Mouse (Mus musculus) frontal cortex, postnatal 25 days (tissue): Measurements from ENCODE around the gene Pabpc4.

Source experiments
- DNase-seq, 2 experiments: peaks; one replicate each; pipeline ENCODE4 v3.0.0; 2022; ENCODE audit warnings: low spot score in 2 of 2

Pabpc4 gene

DNA sequence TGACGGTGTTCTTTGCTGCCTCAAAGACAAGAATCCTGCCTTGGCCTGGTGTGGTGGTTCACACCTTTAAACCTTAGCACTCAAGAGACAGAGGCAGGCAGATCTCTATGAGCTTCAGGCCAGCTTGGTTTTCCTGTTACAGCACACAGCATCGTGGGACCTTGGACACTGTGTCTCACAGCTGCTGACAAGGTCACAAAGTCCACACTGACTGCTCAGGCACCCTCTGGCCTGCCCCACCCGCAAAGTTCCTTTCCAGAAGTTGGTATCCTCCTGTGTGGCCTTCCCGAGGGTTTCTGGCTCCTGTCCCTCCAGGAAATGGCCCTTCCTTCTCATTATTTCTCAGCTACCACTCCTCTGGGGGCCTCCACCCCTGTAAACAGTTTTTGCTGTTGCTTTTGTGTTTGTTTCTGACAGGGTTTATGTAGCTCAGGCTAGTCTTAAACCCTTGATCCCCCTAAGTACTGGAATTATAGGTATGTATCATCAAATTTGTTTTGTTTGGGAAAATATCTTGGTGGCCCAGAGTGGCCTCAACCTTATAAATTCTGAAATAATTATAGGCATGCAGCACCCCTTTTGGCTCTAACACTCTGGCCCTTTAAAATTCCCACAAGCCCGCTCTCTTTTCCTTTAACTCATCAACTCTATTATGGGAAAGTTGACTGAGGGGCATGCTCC lies at the start of gene Pabpc4:
Gene Pabpc4 (plus strand): TSS at position 631 of the 681 bp plus-strand sequence.
- DNase-seq = no peak

DNA sequence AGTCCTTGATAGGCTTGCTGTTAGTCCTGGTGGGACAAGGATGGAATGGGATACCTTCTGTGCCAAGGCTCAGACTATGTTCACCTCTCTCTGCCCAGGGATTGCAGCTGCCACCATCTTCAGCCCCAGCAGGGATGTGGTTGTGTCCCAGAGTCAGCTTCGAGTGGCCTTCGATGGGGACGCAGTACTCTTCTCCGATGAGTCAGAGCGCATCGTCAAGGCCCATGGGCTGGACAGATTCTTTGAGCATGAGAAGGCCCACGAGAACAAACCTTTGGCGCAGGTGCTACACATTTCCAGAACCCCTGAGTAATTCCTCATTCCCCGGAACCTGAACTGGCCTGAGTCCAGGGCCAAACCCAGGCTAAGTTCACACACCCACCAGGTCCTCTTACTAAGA lies 48.2 kb upstream of the Pabpc4 start:
- DNase-seq = no peak

- no peak for DNase-seq
Observed at GRCm38 (mm10) chr4:123215367-123215766, 46.8 kb upstream of the Pabpc4 start.

DNA sequence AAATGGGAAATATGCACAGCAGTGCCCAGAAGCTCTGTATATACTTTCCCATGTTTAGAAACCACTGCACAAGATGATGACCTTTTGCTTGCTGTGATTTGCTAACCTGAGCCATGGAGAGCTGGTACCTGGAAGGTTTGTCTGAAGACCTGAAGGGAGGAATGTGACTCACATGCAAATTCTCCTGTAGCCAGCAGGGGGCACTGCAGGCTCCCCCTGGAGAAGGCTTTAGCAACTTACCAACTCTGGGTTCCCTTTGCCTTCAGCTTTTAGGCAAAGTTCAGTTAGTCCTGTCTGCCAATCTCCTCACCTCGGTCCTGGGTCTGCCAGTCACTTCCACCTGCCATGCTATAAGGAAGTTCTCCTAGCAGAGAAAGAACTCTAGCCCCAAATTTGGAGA lies 45.4 kb upstream of the Pabpc4 start:
- DNase-seq = no peak

- peak; percentile 64 to 77 for DNase-seq
Observed at GRCm38 (mm10) chr4:123219720-123220357, 42.3 kb upstream of the Pabpc4 start.

DNA sequence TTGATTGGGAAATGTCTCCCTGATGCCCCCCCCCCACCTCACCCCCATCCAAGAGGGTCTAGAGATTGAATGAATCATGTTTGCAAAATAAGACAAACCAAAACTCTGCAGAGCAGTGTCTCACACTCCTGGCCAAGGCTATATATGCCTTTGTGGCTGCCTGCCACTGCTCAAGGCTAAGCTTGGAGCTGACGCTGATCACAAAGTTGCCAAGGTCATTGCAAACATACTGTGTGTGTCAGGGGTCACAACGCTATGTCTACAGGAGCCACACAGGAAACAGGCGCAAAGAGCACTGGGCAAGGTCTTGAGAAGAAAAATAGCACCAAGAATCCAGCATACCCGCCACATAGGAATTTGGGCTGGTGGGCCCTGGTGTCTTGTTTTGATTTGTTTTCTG lies 41.5 kb upstream of the Pabpc4 start:
- DNase-seq = no peak

GRCm38 (mm10) chr4:123223309-123223708 lies 38.8 kb upstream of the Pabpc4 start:
- DNase-seq = no peak

DNA sequence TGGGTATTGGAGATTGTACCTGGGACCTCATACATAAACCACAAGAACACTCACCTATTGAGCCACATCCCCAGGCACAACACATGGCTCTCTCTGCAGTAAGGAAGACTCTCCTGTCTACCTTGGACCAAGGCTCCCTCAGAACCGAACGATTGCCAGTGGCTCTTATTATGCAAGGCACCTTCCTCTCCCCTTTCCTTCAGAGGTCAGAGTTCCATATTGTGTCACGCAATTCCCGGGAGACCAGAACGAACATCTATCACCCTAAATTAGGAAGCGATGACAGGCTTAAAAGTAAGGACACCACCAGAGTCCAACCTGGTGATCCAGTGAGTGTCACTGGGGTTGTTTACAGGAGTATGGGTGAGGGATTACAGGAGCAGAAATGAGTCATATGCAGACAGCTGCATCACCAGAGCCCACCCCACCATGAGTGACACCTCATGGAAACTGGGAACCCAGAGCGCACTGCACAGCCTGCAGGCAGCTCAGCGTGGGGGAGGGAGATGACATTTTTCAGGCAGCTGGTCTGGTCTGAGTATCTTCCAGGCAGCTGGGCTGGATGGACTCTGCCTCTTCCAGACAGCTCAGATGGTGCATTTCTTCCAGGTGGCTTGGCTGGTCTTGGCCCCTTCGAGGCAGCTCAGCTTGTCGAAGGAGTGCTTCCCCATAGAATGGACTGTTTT lies 36.3 kb upstream of the Pabpc4 start:
- DNase-seq = no peak

DNA sequence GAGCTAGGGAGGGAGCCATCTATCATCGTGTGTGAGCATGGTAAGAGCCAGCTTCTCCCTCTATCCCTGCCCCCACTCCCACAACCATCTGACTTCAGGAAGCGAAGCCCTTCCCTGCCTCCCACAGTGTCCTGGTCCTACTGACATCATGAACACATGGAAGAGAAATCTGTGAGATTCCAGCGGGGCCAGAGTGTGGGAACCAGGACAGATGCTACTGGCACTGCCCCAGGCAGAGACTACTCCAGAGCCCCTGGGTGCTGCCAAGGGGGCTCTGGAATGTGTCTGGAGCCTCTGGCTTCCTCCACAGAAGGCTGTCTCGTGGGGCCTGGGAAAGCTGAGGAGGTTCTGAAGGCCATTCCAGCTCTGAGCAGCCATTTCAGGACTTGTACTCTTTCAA lies 34.4 kb upstream of the Pabpc4 start:
- DNase-seq = no peak

GRCm38 (mm10) chr4:123228270-123228669 lies 33.9 kb upstream of the Pabpc4 start:
- no peak for DNase-seq

DNA sequence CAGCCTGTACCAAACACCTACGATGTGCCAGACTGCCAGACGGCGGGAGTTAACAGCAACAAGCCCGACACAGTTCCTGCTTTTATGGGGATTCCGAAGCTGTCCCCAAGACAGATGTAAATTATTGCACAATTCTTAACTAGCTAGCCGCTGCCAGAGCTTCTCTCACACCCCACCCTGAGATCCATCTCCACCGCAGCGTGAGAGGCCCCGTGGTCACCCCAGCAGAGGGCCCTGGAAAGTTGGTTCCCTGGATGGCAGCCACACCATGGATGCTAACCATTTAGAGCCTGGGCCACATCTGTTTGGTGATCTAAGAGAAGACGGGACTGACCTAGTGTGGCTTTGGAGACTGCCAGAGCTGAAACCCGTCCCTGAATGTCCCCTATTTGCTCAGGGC lies 33.0 kb upstream of the Pabpc4 start:
- no peak for DNase-seq

- no peak for DNase-seq
Observed at GRCm38 (mm10) chr4:123232841-123233240, 29.3 kb upstream of the Pabpc4 start.

DNA sequence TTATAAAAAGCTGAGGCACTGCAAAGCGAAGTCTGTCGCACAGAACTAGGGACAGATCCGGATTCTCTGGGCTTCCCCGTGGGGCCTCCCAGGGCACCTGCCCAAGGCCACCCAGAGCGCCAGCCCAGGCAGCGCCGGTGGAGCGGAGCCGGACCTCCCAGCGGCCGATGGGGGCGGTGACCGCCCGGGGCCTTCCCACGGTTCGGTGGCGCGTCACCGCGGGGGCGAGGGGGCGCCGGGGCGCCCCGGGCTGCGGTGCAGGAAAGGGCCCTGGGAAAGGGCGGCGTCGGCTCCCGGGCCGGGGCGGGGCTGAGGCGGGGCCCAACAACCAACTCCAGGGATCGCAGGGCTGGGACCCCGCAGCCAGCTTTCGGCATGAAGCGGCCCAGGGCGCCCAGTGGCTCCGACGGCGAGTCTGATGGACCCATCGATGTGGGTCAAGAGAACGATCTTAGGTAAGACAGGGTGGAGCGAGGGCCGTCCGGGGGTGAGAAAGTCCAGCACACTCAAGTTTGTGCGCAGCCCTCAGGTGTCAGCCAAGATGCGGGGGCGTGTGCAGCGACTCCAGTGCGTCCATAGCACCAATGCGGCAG lies 28.6 kb upstream of the Pabpc4 start, which contains the start of gene Heyl:
Gene Heyl (plus strand): TSS at position 65 of the 593 bp plus-strand sequence.
- no peak for DNase-seq

DNA sequence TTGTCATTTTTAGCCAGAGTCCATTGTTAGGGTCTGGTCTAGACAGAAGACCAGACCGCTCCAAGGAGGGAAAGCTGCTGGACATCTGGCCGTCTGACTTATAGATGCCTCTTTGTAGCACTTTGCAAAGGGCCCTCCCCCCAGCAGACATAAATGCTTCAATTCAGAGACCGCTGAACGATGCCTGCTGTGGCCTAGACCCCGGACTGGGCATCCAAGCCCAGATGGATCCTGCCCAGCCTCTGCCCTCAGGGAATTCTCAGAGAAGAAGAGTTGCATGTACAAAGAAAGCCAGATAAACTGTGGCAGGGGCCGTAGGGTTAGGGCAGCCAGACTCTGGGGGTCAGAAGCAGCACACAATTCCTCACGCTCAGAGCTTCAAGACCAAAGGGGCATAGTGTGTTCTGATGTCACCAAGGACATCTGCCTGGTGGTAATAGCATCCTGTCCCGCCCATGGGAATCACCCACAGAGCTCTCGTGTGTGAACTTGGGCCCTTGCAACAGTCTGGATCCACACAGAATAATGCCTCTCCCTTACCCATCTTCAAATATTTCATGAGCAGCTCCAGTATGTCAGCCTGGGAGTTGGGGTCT lies 26.2 kb upstream of the Pabpc4 start:
- DNase-seq = no peak

DNA sequence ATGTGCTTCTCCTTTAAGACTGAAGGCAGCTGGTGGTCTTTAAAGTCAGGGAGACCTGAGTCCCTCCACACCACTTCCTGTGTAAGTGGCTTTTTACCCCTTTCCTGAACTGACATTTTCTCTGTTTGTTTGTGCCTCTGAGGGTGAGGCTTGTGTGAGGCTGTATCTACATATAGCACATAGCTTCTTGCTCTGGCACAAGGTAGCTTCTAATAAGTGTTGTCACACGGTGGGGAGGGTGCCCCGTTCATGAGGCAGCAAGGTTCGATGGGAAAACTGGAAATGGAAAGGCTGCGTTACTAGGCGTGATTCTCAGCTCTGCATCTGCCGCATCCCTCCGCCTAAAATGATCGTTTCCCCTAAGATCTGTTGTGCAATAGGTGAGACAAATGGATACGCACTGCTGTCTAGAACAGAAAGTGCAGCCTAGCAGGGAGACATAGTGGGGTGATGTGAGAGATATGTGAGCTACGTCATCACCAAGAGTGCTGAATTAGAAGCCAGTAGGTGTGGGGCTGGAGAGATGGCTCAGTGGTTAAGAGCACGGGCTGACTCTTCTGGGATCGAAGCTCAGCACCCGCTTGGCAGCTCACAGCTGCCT lies 25.6 kb upstream of the Pabpc4 start:
- no peak for DNase-seq

- no peak for DNase-seq
Observed at GRCm38 (mm10) chr4:123237386-123238266, 24.5 kb upstream of the Pabpc4 start.

DNA sequence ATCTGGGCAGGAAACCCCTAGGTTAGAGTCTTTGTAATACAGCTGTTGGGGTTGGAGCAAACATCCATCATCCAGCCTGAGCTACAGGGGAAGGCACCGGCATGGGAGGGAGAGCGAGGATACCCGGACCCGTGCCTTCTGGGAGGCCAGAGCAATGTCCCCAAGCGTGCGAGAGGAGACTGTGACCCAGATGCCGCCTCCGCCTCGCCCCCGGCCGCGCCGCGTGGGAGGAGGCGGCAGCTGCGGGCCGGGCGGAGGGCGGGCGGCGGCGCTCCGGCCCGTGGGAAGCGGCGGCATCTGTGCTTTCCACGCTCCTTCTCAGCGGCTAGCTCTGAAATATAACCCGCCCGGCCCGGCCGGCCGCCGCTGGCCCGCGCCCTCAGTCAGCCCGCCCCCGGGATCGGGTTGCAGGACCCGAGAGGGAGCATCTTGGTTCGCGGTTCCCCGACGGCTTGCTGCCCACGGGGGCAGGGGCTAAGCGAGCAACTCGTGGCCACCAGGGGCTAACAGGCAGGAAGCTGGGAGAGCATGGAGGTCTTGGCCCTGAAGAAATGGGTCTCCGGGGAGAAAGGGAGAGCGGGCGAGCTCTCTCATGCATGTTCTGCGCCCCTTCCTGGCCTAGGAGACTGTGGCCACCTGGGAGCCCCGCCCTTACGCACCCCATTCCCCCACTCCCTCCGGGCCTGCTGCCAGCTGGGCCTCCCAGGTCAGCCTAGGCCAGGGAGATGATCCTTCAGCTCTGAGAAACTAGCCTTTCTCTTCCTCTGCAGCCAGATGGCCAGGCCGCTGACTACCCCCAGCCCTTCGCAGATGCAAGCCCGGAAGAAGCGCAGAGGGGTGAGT lies 22.6 kb upstream of the Pabpc4 start:
- no peak for DNase-seq

DNA sequence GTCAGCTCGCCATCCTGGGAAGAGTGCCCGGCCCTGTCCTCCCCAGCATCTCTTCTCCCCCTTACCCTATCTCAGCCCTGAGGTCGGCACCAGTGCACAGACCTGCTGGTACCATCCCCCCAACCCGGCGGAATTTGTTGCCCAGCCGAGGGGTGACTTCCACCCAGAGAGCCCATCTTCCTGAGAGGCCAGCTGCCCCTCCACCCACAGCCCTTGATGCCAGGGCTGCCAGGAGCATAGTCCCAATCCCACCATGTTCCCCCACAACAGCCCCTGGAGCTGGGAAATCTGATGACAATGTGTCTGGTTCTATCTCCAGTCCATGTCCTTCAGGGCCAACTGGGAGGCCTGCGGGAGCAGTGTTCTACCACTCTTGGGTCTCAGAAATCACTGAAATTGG lies 15.9 kb upstream of the Pabpc4 start:
- no peak for DNase-seq

DNA sequence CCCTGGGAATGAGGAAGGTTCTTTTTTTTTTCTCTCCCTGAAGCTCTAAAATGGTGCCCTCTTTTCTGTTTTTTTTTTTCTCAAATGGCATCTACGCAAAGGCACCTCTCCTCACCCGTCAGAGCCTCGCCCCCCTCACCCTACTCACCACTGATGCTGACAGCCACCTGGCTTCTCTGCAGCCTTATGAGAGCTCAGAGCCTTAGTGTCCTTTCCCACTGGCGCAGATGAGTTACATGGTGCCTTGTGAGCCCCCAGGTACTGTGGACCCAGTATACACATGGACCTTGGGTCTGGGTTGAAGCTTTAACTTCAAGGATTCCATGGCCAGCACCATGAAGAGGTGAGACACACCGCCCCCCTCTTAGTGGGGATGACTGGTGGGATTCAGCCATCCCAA lies 15.5 kb upstream of the Pabpc4 start:
- no peak for DNase-seq
